32 mouse cellular contexts compared by ENCODE assay signal in the genomic region with DNA sequence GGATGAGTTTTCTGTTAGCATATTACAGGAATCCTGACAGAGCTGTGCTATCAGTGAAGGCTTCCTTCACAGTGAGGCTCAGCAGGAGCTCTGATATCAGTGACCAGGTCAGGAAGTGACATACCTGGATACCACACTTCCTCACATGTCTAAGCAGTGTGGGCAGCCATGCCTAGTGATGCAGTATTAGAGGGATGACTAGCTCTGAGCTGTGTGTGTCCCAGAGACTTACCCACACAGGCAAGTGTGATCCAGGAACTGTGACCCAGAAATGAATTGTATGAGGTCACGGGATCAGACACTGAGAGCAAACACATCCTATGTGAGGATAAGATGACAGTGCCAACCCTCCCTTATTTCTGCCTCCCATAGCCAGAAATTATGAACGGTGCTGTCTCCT. TPM values are rescaled to one million over a fixed set of nuclear protein-coding genes. Genes with fewer than 3 reads are reported as not detected.
DNase-seq lines count a peak whose midpoint lies in the region; ATAC-seq and TF ChIP-seq lines count a peak whose summit lies in the region.
"Had no signal": no experiment of that assay in that cellular context is flagged by ENCODE, and none has a peak within 500 bp of the region (broad histone marks: within the 10 kb centered on the region; RNA-seq: fewer than 3 reads in every experiment).

No protein-coding gene starts in this region.

- peak; percentile 53; the same call in 1 of the 2 replicates for ATAC-seq in cerebellum, adult (ENCODE audit: insufficient number of reproducible peaks, low FRiP score, low TSS enrichment)
- ATAC-seq in forebrain, embryonic 14.5 days = 0 out of 2 replicates have a peak, but pooled peaks have one; percentile 30
- no peak for ATAC-seq in forebrain, postnatal 0 days
- ATAC-seq in midbrain, embryonic 16.5 days = peak; percentile 69; the same call in 1 of the 2 replicates
- ATAC-seq: activated CD4-positive, CD25-positive, alpha-beta regulatory T cell, adult 4 months; intestine, embryonic 15.5 days had no signal

- no peaks in the 10 kb centered on the region for H3K9me3 ChIP-seq in forebrain, embryonic 14.5 days (replicated peaks; ENCODE audit: control insufficient read depth, low read length)
- H3K9me3 ChIP-seq in forebrain, postnatal 0 days (ENCODE audit: low read length) = no peaks in the 10 kb centered on the region
- no peaks in the 10 kb centered on the region for H3K9me3 ChIP-seq in midbrain, embryonic 16.5 days (replicated peaks; ENCODE audit: control insufficient read depth, low read length, poor library complexity, severe bottlenecking)
- H3K9me3 ChIP-seq: heart, embryonic 12.5 days; hindbrain, embryonic 15.5 days; intestine, embryonic 15.5 days; limb, embryonic 10.5 days; limb, embryonic 15.5 days; liver, embryonic 13.5 days had no signal

- H3K4me1 ChIP-seq in forebrain, embryonic 14.5 days (ENCODE audit: control insufficient read depth, insufficient read depth, low read length) = 0 out of 2 replicates have a peak, but pooled peaks cover 4% of the 10 kb centered on the region
- no peaks in the 10 kb centered on the region for H3K4me1 ChIP-seq in forebrain, postnatal 0 days (ENCODE audit: insufficient read depth)
- H3K4me1 ChIP-seq in midbrain, embryonic 16.5 days (ENCODE audit: control insufficient read depth, insufficient read depth, low read length) = no peaks in the 10 kb centered on the region
- no peaks in the 10 kb centered on the region for H3K4me1 ChIP-seq in lung, adult 2 months (ENCODE audit: control insufficient read depth, insufficient read depth, low read length)
- H3K4me1 ChIP-seq: heart, embryonic 12.5 days; intestine, embryonic 15.5 days; limb, embryonic 10.5 days; limb, embryonic 15.5 days; liver, embryonic 13.5 days had no signal

- no peak overlapping the region for H3K9ac ChIP-seq in forebrain, embryonic 14.5 days (ENCODE audit: low read length)
- H3K9ac ChIP-seq in forebrain, postnatal 0 days = no peak overlapping the region
- H3K9ac ChIP-seq in midbrain, embryonic 16.5 days (ENCODE audit: low read depth, low read length) = no peak overlapping the region
- H3K9ac ChIP-seq: heart, embryonic 12.5 days; hindbrain, embryonic 15.5 days; intestine, embryonic 15.5 days; limb, embryonic 15.5 days; liver, embryonic 13.5 days had no signal

- H3K27me3 ChIP-seq in forebrain, embryonic 14.5 days (replicated peaks; ENCODE audit: control insufficient read depth, insufficient read depth, low read length) = no peaks in the 10 kb centered on the region
- no peaks in the 10 kb centered on the region for H3K27me3 ChIP-seq in forebrain, postnatal 0 days (ENCODE audit: insufficient read depth, low read length)
- H3K27me3 ChIP-seq in midbrain, embryonic 16.5 days (ENCODE audit: control insufficient read depth, insufficient read depth, low read depth, low read length) = no peaks in the 10 kb centered on the region
- H3K27me3 ChIP-seq: CH12.LX; heart, embryonic 12.5 days; hindbrain, embryonic 15.5 days; intestine, embryonic 15.5 days; limb, embryonic 15.5 days; liver, embryonic 13.5 days had no signal

- WGBS in forebrain, embryonic 14.5 days = 77% methylated on average over 2 of the region's 2 CpGs
- 76% methylated on average over 2 of the region's 2 CpGs for WGBS in forebrain, postnatal 0 days
- WGBS in midbrain, embryonic 16.5 days = 76% methylated on average over 2 of the region's 2 CpGs
- WGBS in lung, adult 2 months = 65% methylated on average over 2 of the region's 2 CpGs

- no peaks in the 10 kb centered on the region for H3K36me3 ChIP-seq in forebrain, embryonic 14.5 days (ENCODE audit: control insufficient read depth, insufficient read depth, low read length)
- H3K36me3 ChIP-seq in forebrain, postnatal 0 days (ENCODE audit: insufficient read depth) = no peaks in the 10 kb centered on the region
- H3K36me3 ChIP-seq in midbrain, embryonic 16.5 days (ENCODE audit: control insufficient read depth, insufficient read depth, low read length) = no peaks in the 10 kb centered on the region
- H3K36me3 ChIP-seq: heart, embryonic 12.5 days; hindbrain, embryonic 15.5 days; intestine, embryonic 15.5 days; limb, embryonic 10.5 days; limb, embryonic 15.5 days; liver, embryonic 13.5 days had no signal

- no peak for TF ChIP-seq POLR2A in lung, adult 2 months (IDR thresholded peaks at IDR 0.05; ENCODE audit: borderline replicate concordance, extremely low read depth, low read depth, low read length)

- no peak for TF ChIP-seq CTCF in forebrain, postnatal 0 days (IDR thresholded peaks at IDR 0.05; ENCODE audit: low read depth)
- no peak for TF ChIP-seq CTCF in layer of hippocampus, adult 2 months (conservative IDR thresholded peaks at IDR 0.05)
- TF ChIP-seq CTCF in lung, adult 2 months (IDR thresholded peaks at IDR 0.05; ENCODE audit: insufficient read depth, low read length) = no peak

- no peak overlapping the region for H3K4me3 ChIP-seq in forebrain, embryonic 14.5 days (ENCODE audit: low read depth, low read length)
- no peak overlapping the region for H3K4me3 ChIP-seq in forebrain, postnatal 0 days (ENCODE audit: low read depth, low read length)
- H3K4me3 ChIP-seq in layer of hippocampus, adult 2 months = no peak overlapping the region
- H3K4me3 ChIP-seq in midbrain, embryonic 16.5 days (ENCODE audit: low read depth, low read length) = no peak overlapping the region
- H3K4me3 ChIP-seq in lung, adult 2 months (replicated peaks; ENCODE audit: extremely low read depth, low read depth, low read length) = no peak overlapping the region
- H3K4me3 ChIP-seq: gastrocnemius, adult 2 months; heart, embryonic 12.5 days; hindbrain, embryonic 15.5 days; intestine, embryonic 15.5 days; limb, embryonic 10.5 days; limb, embryonic 15.5 days; liver, embryonic 13.5 days had no signal

- no peak for DNase-seq in cerebellum, adult 9-11 months
- no peak for DNase-seq in forebrain, embryonic 14.5 days (ENCODE audit: low spot score)
- no peak for DNase-seq in forebrain, postnatal 0 days
- DNase-seq in layer of hippocampus, adult 2 months (ENCODE audit: low spot score in 2 of 2) = no peak
- no peak for DNase-seq in layer of hippocampus, adult 8-10 months (ENCODE audit: low spot score in 2 of 2)
- DNase-seq in lung, adult 2 months = no peak
- DNase-seq: adrenal gland, adult 8-10 months; gastrocnemius, adult 2 months; gastrocnemius, postnatal 36 days; heart, adult 18-20 months; heart, postnatal 4 days; kidney, adult 2 months; kidney, postnatal 36 days; liver, embryonic 13.5 days; lung, adult 18-20 months; lung, postnatal 10 days; right cerebral cortex, adult 18-20 months; spleen, adult 18-20 months; thymus, postnatal 14 days had no signal

- H3K27ac ChIP-seq in forebrain, embryonic 14.5 days (ENCODE audit: low read depth, low read length) = no peak overlapping the region
- no peak overlapping the region for H3K27ac ChIP-seq in forebrain, postnatal 0 days (ENCODE audit: low read depth, low read length)
- 0 out of 2 replicates have a peak overlapping the region, but pooled peaks have one; percentile 12 for H3K27ac ChIP-seq in layer of hippocampus, adult 2 months
- H3K27ac ChIP-seq in midbrain, embryonic 16.5 days (ENCODE audit: low read length) = no peak overlapping the region
- H3K27ac ChIP-seq: gastrocnemius, adult 2 months; hindbrain, embryonic 15.5 days; intestine, embryonic 15.5 days; limb, embryonic 10.5 days; limb, embryonic 15.5 days; liver, embryonic 13.5 days; macrophage had no signal

- H3K4me2 ChIP-seq in forebrain, embryonic 14.5 days (ENCODE audit: low read length) = no peak overlapping the region
- no peak overlapping the region for H3K4me2 ChIP-seq in forebrain, postnatal 0 days (ENCODE audit: low read depth)
- no peak overlapping the region for H3K4me2 ChIP-seq in midbrain, embryonic 16.5 days (ENCODE audit: low read length)
- H3K4me2 ChIP-seq: heart, embryonic 12.5 days; hindbrain, embryonic 15.5 days; intestine, embryonic 15.5 days; limb, embryonic 15.5 days; liver, embryonic 13.5 days had no signal

RNA-seq across cellular contexts. Expression of gene Ctnna2, which starts 28.8 kb away (rescaled TPM):
- polyA plus RNA-seq in forebrain, embryonic 14.5 days (2014; fragmentation: Nextera tagmentation; extraction: Ambion mirVana) = 89.0 and 99.8 TPM in 2 replicates
- 207 and 243 TPM in 2 replicates for total RNA-seq in forebrain, postnatal 0 days (2014; rRNA removed)
- polyA plus RNA-seq in forebrain, postnatal 0 days (2015; fragmentation: Nextera tagmentation; extraction: Ambion mirVana) = 77.5 and 91.5 TPM in 2 replicates
- total RNA-seq in layer of hippocampus, adult 2 months (2021) = 10 to 100 TPM; 91.4 to 91.7 TPM
- 10 to 100 TPM; 80.6 to 88.0 (median 82.3) TPM for total RNA-seq in layer of hippocampus, adult 8-10 months (2022)
- polyA plus RNA-seq in midbrain, embryonic 16.5 days (2015; fragmentation: Nextera tagmentation; extraction: Ambion mirVana) = 146 and 158 TPM in 2 replicates
- polyA plus RNA-seq in lung, adult 2 months (2012; rRNA removed) = 0.02 TPM in 1 of 2 replicates, not detected in the other
- total RNA-seq: CH12.LX; gastrocnemius, adult 2 months; gastrocnemius, postnatal 36 days; heart, adult 18-20 months; megakaryocyte-erythroid progenitor cell, adult 5-6 weeks; neutrophil, adult 5-6 weeks had no signal
- polyA plus RNA-seq: C2C12, macrophage had no signal

Comparison
In these comparisons a context has a peak if more than half of its experiments do, and no peak if none do; other contexts are left out.
1. RNA of gene Ctnna2, which starts 28.8 kb away (polyA plus RNA-seq): 146 to 158 TPM in midbrain, embryonic 16.5 days, 77.5 to 91.5 TPM in forebrain, postnatal 0 days and 89.0 to 99.8 TPM in forebrain, embryonic 14.5 days; 0.02 TPM in lung, adult 2 months; every median in the first group is over 10 times any median in the second.